Mouse (Mus musculus): ENCODE measurements at regions not wholly inside any gene's neighbourhood (a gene's known extent, or its start where the extent isn't known, plus 50 kb on each side); places are given as distances from the start of the nearest gene placed in this dataset.

DNA sequence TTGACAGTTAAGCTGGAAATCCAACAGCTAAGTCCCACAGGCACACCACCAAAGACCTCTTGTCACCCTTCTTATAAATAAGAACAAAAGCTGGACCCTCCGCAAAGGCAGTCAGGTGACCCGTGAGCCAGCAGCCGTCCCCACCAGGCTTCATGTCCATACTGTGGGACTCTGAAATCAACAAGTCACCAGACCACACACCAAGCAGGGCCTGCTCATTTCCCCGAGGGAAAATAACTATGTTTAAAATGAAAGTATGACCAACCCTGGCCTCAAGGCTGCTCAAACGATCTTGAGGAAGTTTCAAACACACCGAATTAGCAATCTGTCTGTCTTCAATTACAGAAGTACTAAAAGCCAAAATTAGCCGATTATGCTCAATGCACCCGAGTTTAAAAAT lies 197.6 kb upstream of the Spdye4c start:
- H3K4me2 ChIP-seq (ENCODE audit: low read depth), result peak overlapping the region; percentile 76
- no peak overlapping the region for H3K4me3 ChIP-seq
- no peak overlapping the region for H3ac ChIP-seq (ENCODE audit: control insufficient read depth, insufficient read length)
- H3K79me2 ChIP-seq (ENCODE audit: control insufficient read depth, insufficient read depth), result peaks cover 93% of the 10 kb centered on the region
- no peaks in the 10 kb centered on the region for H3K27me3 ChIP-seq (ENCODE audit: control insufficient read depth, insufficient read depth, insufficient read length)
- TF ChIP-seq CEBPB (IDR thresholded peaks at IDR 0.05; ENCODE audit: insufficient read depth, poor library complexity, severe bottlenecking) (no peak), USF1 (IDR thresholded peaks at IDR 0.05; ENCODE audit: low read depth) (no peak), MYOD1 (IDR thresholded peaks at IDR 0.05; ENCODE audit: control insufficient read depth in 1 of 3, insufficient read length in 2 of 3, low read depth in 2 of 3) (no peak), MYOG (IDR thresholded peaks at IDR 0.05; ENCODE audit: control insufficient read depth in 1 of 3, insufficient read depth in 1 of 3, insufficient read length in 2 of 3, low read depth in 2 of 3) (no peak), E2F4 (IDR thresholded peaks at IDR 0.05; ENCODE audit: insufficient read depth) (no peak), SRF (IDR thresholded peaks at IDR 0.05; ENCODE audit: control insufficient read depth, insufficient read length, low read depth) (no peak), POLR2A (IDR thresholded peaks at IDR 0.05; ENCODE audit: insufficient read length, low read depth) (no peak), MAX (IDR thresholded peaks at IDR 0.05; ENCODE audit: low read depth) (no peak), TCF12 (IDR thresholded peaks at IDR 0.05; ENCODE audit: insufficient read depth, poor library complexity, severe bottlenecking) (no peak), TCF3 (IDR thresholded peaks at IDR 0.05; ENCODE audit: insufficient read length, low read depth) (no peak)
- no peaks in the 10 kb centered on the region for H3K36me3 ChIP-seq (ENCODE audit: control insufficient read depth, insufficient read depth)

- H3K4me2 ChIP-seq (ENCODE audit: low read depth), result peak overlapping the region; percentile 76
These were observed 197.1 kb upstream of the Spdye4c start for GRCm38 (mm10) chr2:128393921-128394320.

DNA sequence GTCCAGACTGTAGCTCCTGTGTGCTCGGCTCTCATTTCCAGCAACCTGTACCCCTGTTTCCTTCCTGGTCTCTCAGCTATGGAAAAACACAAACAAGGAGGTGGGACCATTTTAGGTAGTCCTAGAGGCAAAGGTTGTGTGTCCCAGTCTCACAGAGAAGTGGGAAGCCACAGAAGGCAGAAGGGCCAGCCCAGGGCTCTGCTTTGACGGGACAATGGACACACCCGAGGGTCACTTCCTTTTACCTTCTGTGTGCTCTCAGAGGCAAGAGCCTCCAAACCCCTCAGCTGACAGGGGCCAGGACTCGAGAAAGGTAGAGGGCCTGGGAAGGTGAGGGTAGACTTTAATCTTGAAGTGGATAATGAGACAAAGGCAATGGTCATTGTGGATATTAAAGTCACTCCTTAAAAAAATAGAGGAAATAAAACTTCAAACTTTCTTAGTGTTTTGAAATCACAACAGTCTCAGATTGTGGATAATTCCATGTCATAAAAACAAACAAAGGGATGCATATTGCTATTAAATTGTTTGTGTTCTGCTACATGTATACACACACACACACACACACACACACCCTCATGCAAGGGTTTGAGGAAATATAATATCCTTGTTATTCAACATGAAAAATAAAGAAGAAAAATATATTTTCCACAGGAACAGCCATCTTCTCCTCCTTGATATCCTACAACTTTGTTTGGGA lies 195.6 kb upstream of the Spdye4c start:
- no peaks in the 10 kb centered on the region for H3K27me3 ChIP-seq (ENCODE audit: control insufficient read depth, insufficient read depth, insufficient read length)
- peak overlapping the region; percentile 43 for H3K4me2 ChIP-seq (ENCODE audit: low read depth)
- no peaks in the 10 kb centered on the region for H3K36me3 ChIP-seq (ENCODE audit: control insufficient read depth, insufficient read depth)
- H3ac ChIP-seq (ENCODE audit: control insufficient read depth, insufficient read length), result no peak overlapping the region
- H3K4me3 ChIP-seq, result no peak overlapping the region
- no peak for TF ChIP-seq POLR2A (IDR thresholded peaks at IDR 0.05; ENCODE audit: insufficient read length, low read depth)
- peaks cover 93% of the 10 kb centered on the region for H3K79me2 ChIP-seq (ENCODE audit: control insufficient read depth, insufficient read depth)

More at GRCm38 (mm10) chr2:128393921-128394320, 197.1 kb upstream of the Spdye4c start:
- H3K36me3 ChIP-seq (ENCODE audit: control insufficient read depth, insufficient read depth), result no peaks in the 10 kb centered on the region
- H3K79me2 ChIP-seq (ENCODE audit: control insufficient read depth, insufficient read depth), result peaks cover 93% of the 10 kb centered on the region
- TF ChIP-seq E2F4 (IDR thresholded peaks at IDR 0.05; ENCODE audit: insufficient read depth), result no peak
- no peak for TF ChIP-seq USF1 (IDR thresholded peaks at IDR 0.05; ENCODE audit: low read depth)
- TF ChIP-seq SRF (IDR thresholded peaks at IDR 0.05; ENCODE audit: control insufficient read depth, insufficient read length, low read depth), result no peak
- no peak for TF ChIP-seq TCF3 (IDR thresholded peaks at IDR 0.05; ENCODE audit: insufficient read length, low read depth)
- TF ChIP-seq POLR2A (IDR thresholded peaks at IDR 0.05; ENCODE audit: insufficient read length, low read depth), result no peak
- no peak for TF ChIP-seq MYOD1 (IDR thresholded peaks at IDR 0.05; ENCODE audit: control insufficient read depth in 1 of 3, insufficient read length in 2 of 3, low read depth in 2 of 3)
- no peak for TF ChIP-seq REST (IDR thresholded peaks at IDR 0.05; ENCODE audit: insufficient read depth, insufficient read length)
- no peak for TF ChIP-seq MYOG (IDR thresholded peaks at IDR 0.05; ENCODE audit: control insufficient read depth in 1 of 3, insufficient read depth in 1 of 3, insufficient read length in 2 of 3, low read depth in 2 of 3)
- no peak for TF ChIP-seq CEBPB (IDR thresholded peaks at IDR 0.05; ENCODE audit: insufficient read depth, poor library complexity, severe bottlenecking)
- no peak for TF ChIP-seq MAX (IDR thresholded peaks at IDR 0.05; ENCODE audit: low read depth)
- no peak for TF ChIP-seq TCF12 (IDR thresholded peaks at IDR 0.05; ENCODE audit: insufficient read depth, poor library complexity, severe bottlenecking)
- no peak for TF ChIP-seq POLR2AphosphoS2 (IDR thresholded peaks at IDR 0.05; ENCODE audit: insufficient read length, low read depth)
- no peaks in the 10 kb centered on the region for H3K27me3 ChIP-seq (ENCODE audit: control insufficient read depth, insufficient read depth, insufficient read length)
- no peak overlapping the region for H3ac ChIP-seq (ENCODE audit: control insufficient read depth, insufficient read length)
- no peak overlapping the region for H3K4me3 ChIP-seq

DNA sequence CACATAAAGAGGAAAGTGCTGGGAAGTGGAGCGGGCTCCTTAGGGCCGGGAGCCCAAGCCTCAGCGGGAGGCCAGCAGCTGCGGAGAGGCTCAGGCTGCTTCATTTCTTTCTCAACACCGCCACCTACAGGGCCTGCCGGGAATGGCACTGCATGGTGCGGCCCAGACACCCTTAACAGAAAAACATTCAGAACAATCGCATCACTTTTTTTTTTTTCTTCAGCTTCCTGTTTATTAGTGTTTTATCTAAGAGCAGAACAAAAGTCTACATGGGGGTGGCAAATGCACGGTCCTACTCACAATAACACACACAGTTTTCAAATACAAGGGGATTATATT lies 195.0 kb upstream of the Spdye4c start:
- peak overlapping the region; percentile 43 for H3K4me2 ChIP-seq (ENCODE audit: low read depth)
- TF ChIP-seq MYOD1 (IDR thresholded peaks at IDR 0.05; ENCODE audit: control insufficient read depth in 1 of 3, insufficient read length in 2 of 3, low read depth in 2 of 3) (peak in 2 of 3 experiments; percentile 77 to 89), MYOG (IDR thresholded peaks at IDR 0.05; ENCODE audit: control insufficient read depth in 1 of 3, insufficient read depth in 1 of 3, insufficient read length in 2 of 3, low read depth in 2 of 3) (peak; percentile 64 to 92 (median 68)), POLR2AphosphoS2 (IDR thresholded peaks at IDR 0.05; ENCODE audit: insufficient read length, low read depth) (no peak)
- H3K4me3 ChIP-seq, result no peak overlapping the region
- H3K79me2 ChIP-seq (ENCODE audit: control insufficient read depth, insufficient read depth), result peaks cover 93% of the 10 kb centered on the region
- H3K36me3 ChIP-seq (ENCODE audit: control insufficient read depth, insufficient read depth), result no peaks in the 10 kb centered on the region
- no peak overlapping the region for H3ac ChIP-seq (ENCODE audit: control insufficient read depth, insufficient read length)
- no peaks in the 10 kb centered on the region for H3K27me3 ChIP-seq (ENCODE audit: control insufficient read depth, insufficient read depth, insufficient read length)

- Histone ChIP-seq H3K4me3 (no peak overlapping the region), H3K36me3 (ENCODE audit: control insufficient read depth, insufficient read depth) (peaks cover 6% of the 10 kb centered on the region), H3K4me2 (ENCODE audit: low read depth) (no peak overlapping the region), H3ac (ENCODE audit: control insufficient read depth, insufficient read length) (no peak overlapping the region), H3K79me2 (ENCODE audit: control insufficient read depth, insufficient read depth) (peaks cover 99% of the 10 kb centered on the region), H3K27me3 (ENCODE audit: control insufficient read depth, insufficient read depth, insufficient read length) (no peaks in the 10 kb centered on the region)
- TF ChIP-seq TCF3 (IDR thresholded peaks at IDR 0.05; ENCODE audit: insufficient read length, low read depth) (no peak), E2F4 (IDR thresholded peaks at IDR 0.05; ENCODE audit: insufficient read depth) (no peak), SRF (IDR thresholded peaks at IDR 0.05; ENCODE audit: control insufficient read depth, insufficient read length, low read depth) (no peak), REST (IDR thresholded peaks at IDR 0.05; ENCODE audit: insufficient read depth, insufficient read length) (no peak), TCF12 (IDR thresholded peaks at IDR 0.05; ENCODE audit: insufficient read depth, poor library complexity, severe bottlenecking) (no peak), POLR2AphosphoS2 (IDR thresholded peaks at IDR 0.05; ENCODE audit: insufficient read length, low read depth) (no peak), MAX (IDR thresholded peaks at IDR 0.05; ENCODE audit: low read depth) (no peak), MYOD1 (IDR thresholded peaks at IDR 0.05; ENCODE audit: control insufficient read depth in 1 of 3, insufficient read length in 2 of 3, low read depth in 2 of 3) (no peak), USF1 (IDR thresholded peaks at IDR 0.05; ENCODE audit: low read depth) (no peak), CEBPB (IDR thresholded peaks at IDR 0.05; ENCODE audit: insufficient read depth, poor library complexity, severe bottlenecking) (no peak), POLR2A (IDR thresholded peaks at IDR 0.05; ENCODE audit: insufficient read length, low read depth) (no peak), MYOG (IDR thresholded peaks at IDR 0.05; ENCODE audit: control insufficient read depth in 1 of 3, insufficient read depth in 1 of 3, insufficient read length in 2 of 3, low read depth in 2 of 3) (no peak)
These were observed 189.7 kb upstream of the Spdye4c start for GRCm38 (mm10) chr2:128401359-128401758.
